Mouse (Mus musculus): ENCODE measurements around the gene Dda1. TPM values are rescaled to one million over a fixed set of nuclear protein-coding genes. Genes with fewer than 3 reads are reported as not detected.

Dda1 gene
- polyA plus RNA-seq, 1 experiment from 2014 or later: 38.3 TPM

DNA sequence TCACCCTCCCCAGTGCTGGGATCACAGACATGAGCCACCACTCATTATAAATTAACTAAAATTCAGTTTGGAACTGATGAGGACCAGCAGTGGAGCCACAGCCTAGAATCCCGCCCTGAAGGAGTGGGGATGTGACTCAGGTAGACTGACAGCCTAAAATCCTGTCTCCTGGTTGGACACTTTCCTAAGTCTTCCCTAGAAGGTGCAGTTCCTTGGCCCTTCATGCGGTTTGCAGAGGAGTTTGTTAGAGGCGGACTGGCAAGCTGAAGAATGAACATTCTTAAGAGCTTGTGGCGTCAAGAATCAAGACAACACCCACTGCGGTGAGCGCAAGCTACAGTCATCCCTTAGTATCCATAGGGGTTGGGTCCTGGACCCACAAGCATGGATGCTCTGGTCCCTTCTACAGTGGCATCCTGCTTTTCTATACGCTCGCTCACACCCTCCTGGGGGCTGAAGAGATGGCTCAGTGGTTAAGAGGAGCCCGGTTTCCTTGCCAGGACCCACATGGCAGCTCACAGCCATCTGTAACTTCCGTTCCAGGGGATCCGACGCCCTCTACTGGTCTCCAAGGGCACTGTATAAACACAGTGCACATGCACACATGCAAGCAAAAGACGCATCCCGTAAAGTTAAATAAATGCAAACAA lies 8.3 kb downstream of the Dda1 start:
- WGBS (ENCODE audit: insufficient replicate concordance): 42% methylated on average over 14 of the region's 14 CpGs
- H3K27me3 ChIP-seq: peaks cover 25% of the 10 kb centered on the region

DNA sequence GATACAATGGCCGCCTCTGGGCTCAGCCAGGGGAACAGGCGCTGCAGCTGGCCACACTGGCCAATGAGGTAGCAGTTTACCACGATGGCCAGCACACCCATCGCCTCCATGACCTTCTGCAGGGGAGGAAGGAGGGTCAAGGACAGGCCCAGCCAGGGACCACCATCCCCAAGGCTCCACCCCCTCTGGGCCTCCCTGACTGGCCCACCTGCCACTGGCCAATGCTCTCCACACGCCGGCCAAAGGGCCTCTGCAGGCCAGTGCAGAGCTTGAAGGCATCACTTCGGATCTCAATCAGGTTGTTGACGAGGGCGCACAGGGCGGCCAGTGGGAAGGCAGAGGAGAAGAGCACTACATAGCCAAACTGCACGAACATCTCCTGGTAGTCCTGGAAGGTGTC lies 9.9 kb downstream of the Dda1 start:
- Histone ChIP-seq H3K27ac (replicated peaks) (no peak overlapping the region), H3K27me3 (peaks cover 25% of the 10 kb centered on the region), H3K4me2 (no peak overlapping the region), H3K4me1 (replicated peaks) (peaks cover 39% of the 10 kb centered on the region), H3K9me3 (replicated peaks) (no peaks in the 10 kb centered on the region), H3K9ac (no peak overlapping the region), H3K4me3 (replicated peaks) (no peak overlapping the region), H3K36me3 (replicated peaks) (peaks cover 15% of the 10 kb centered on the region)
- 75% methylated on average over 11 of the region's 11 CpGs for WGBS (ENCODE audit: insufficient replicate concordance)
- no peak for ATAC-seq (ENCODE audit: insufficient read depth)

More for the DNA sequence above, 8.3 kb downstream of the Dda1 start:
- Histone ChIP-seq H3K9me3 (replicated peaks) (no peaks in the 10 kb centered on the region), H3K36me3 (replicated peaks) (peaks cover 31% of the 10 kb centered on the region), H3K4me2 (peak overlapping the region; percentile 95), H3K27ac (replicated peaks) (no peak overlapping the region), H3K9ac (no peak overlapping the region), H3K4me1 (replicated peaks) (peaks cover 39% of the 10 kb centered on the region), H3K4me3 (replicated peaks) (peak overlapping the region; percentile 67)
- ATAC-seq (ENCODE audit: insufficient read depth): no peak

DNA sequence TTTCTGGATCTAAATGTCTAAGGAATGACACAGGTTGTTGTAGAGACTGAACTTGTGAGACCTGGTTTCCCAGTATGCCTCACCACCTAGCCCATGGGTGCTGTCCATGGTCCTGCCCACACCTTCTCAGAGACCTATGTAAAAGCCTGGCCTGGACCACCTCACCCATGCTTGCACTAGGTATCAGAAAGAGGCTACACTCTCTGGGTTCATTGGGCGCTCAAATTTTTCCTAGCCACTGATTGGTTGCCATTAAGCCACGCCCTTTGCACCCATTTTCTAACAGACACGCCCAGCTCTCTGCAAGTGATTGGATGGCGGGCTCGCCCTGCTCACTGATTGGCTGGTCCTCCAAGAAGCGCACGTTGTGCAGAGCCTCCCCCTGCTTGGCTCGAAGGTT lies 14.9 kb downstream of the Dda1 start:
- Histone ChIP-seq H3K9me3 (replicated peaks) (no peaks in the 10 kb centered on the region), H3K4me1 (replicated peaks) (peaks cover 47% of the 10 kb centered on the region), H3K36me3 (replicated peaks) (no peaks in the 10 kb centered on the region), H3K4me2 (no peak overlapping the region), H3K27me3 (peaks cover 15% of the 10 kb centered on the region), H3K27ac (replicated peaks) (no peak overlapping the region), H3K9ac (no peak overlapping the region), H3K4me3 (replicated peaks) (no peak overlapping the region)
- ATAC-seq (ENCODE audit: insufficient read depth): no peak
- WGBS (ENCODE audit: insufficient replicate concordance): 47% methylated on average over 8 of the region's 8 CpGs

- H3K36me3 ChIP-seq (replicated peaks): no peaks in the 10 kb centered on the region
- no peaks in the 10 kb centered on the region for H3K9me3 ChIP-seq (replicated peaks)
- no peak overlapping the region for H3K9ac ChIP-seq
- no peak overlapping the region for H3K27ac ChIP-seq (replicated peaks)
- H3K4me1 ChIP-seq (replicated peaks): peaks cover 54% of the 10 kb centered on the region
- no peak overlapping the region; the same call in 1 of the 2 replicates for H3K4me2 ChIP-seq
- 85% methylated on average over 19 of the region's 19 CpGs for WGBS (ENCODE audit: insufficient replicate concordance)
- ATAC-seq (ENCODE audit: insufficient read depth): no peak
- peaks cover 15% of the 10 kb centered on the region for H3K27me3 ChIP-seq
- no peak overlapping the region for H3K4me3 ChIP-seq (replicated peaks)
These were observed 15.7 kb downstream of the Dda1 start for GRCm38 (mm10) chr8:71484736-71485135.

- H3K27ac ChIP-seq (replicated peaks): 0 out of 2 replicates have a peak within 1 kb of the TSS, but pooled peaks have one; percentile 24
- no peak for ATAC-seq (ENCODE audit: insufficient read depth)
- H3K4me1 ChIP-seq (replicated peaks): peaks cover 52% of the 10 kb centered on the region
- no peaks in the 10 kb centered on the region for H3K36me3 ChIP-seq (replicated peaks)
- peak within 1 kb of the TSS; percentile 57 for H3K9ac ChIP-seq
- no peaks in the 10 kb centered on the region for H3K9me3 ChIP-seq (replicated peaks)
- H3K27me3 ChIP-seq: peaks cover 15% of the 10 kb centered on the region
- WGBS (ENCODE audit: insufficient replicate concordance): 5% methylated on average over 51 of the region's 58 CpGs
- H3K4me3 ChIP-seq (replicated peaks): peak within 1 kb of the TSS; percentile 62
- H3K4me2 ChIP-seq: peak within 1 kb of the TSS; percentile 86
These were observed 16.4 kb downstream of the Dda1 start, which contains the start of gene Ano8 for GRCm38 (mm10) chr8:71485142-71486135. TSS of gene Ano8 (minus strand) at chr8:71485963.

DNA sequence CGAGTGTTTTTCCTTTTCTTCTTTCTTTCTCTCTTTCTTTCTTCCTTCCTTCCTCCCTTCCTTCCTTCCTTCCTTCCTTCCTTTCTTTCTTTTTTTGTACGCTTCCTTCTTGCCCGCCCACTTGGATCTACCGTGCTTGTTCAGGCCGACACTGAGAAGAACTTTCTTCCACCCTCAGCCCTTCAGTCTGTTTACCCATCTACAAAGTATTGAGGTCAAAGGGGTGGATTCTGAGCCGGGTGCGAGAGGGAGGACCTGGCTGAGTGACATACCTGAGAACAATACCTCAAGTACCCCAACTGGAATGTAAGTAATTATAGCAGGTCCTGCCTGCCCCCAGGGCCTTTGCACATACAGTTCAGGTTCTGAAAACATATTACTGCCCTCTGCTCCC lies 17.1 kb downstream of the Dda1 start:
- Histone ChIP-seq H3K4me1 (replicated peaks) (peaks cover 46% of the 10 kb centered on the region), H3K27ac (replicated peaks) (no peak overlapping the region), H3K36me3 (replicated peaks) (peaks cover 7% of the 10 kb centered on the region; the same call in 1 of the 2 replicates), H3K4me2 (peak overlapping the region; percentile 86), H3K27me3 (peaks cover 11% of the 10 kb centered on the region), H3K4me3 (replicated peaks) (peak overlapping the region; percentile 62), H3K9ac (no peak overlapping the region), H3K9me3 (replicated peaks) (no peaks in the 10 kb centered on the region)
- WGBS (ENCODE audit: insufficient replicate concordance): 28% methylated on average over 7 of the region's 7 CpGs
- ATAC-seq (ENCODE audit: insufficient read depth): no peak

DNA sequence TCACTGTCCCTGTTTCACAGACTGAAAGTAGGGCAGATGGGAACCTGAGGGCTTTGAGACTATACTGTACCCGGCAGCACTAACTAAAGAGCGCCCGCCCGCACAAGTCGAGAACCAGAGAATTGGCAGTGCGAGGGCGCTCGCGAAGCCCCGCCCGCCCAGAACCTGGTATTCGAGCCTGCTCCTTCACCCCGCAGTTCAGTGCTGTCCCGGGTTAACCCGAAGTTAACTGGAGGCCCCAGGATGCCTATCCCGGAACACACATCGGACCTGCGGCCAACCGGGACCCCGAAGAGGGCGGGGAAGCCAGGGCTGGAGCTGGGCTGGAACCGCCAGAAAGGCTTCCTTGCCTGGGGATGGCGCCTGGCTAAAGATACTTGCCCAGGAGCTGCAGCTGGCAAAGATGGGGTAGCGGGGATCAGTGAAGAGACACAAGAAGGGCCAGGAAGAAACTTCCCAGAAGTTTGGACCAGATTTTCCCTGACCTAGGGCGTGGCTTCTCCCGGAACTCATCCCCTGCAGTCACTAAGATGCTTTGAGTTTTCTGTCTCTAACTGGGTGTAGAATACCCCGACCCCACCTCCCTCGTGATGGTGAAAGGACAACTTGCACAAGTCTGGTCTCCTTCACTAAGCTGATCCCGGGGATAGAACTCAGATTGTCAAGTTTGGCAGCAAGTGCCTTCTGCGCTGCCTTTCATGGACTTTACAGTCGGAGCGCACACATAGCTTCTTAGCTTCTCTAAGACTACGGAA lies 18.9 kb downstream of the Dda1 start, which contains the start of gene Gtpbp3:
TSS of gene Gtpbp3 (plus strand) at position 413 of the 755 bp plus-strand sequence.
- Histone ChIP-seq H3K9ac (peak within 1 kb of the TSS; percentile 72), H3K27me3 (peaks cover 5% of the 10 kb centered on the region; the same call in 1 of the 2 replicates), H3K4me3 (replicated peaks) (peak within 1 kb of the TSS; percentile 79), H3K4me2 (peak within 1 kb of the TSS; percentile 99), H3K4me1 (replicated peaks) (peaks cover 46% of the 10 kb centered on the region), H3K9me3 (replicated peaks) (no peaks in the 10 kb centered on the region), H3K27ac (replicated peaks) (peak within 1 kb of the TSS; percentile 82), H3K36me3 (replicated peaks) (peaks cover 19% of the 10 kb centered on the region)
- peak; percentile 23 for ATAC-seq (ENCODE audit: insufficient read depth)
- WGBS (ENCODE audit: insufficient replicate concordance): under 1% methylated on average over 33 of the region's 33 CpGs

DNA sequence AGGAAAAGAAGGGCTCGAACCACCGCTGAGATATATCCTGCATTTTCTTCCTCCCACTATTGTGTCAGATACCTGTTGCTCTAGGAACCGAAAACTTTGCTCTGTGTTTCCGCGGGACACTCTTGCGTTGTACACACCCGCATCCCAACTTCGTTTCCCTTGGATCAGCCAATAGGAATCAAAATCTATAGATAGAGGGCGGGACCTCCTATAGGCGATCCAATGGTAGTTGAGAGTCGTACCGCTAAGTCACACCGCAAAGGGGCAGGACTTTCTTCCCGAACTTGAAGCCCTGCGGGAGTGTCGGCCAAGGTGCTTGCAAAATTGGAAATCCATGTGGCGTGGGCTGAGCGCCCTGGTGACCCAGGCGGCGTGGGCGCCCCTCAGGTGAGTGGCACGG lies 19.5 kb downstream of the Dda1 start:
- H3K9me3 ChIP-seq (replicated peaks): no peaks in the 10 kb centered on the region
- under 1% methylated on average over 22 of the region's 22 CpGs for WGBS (ENCODE audit: insufficient replicate concordance)
- H3K4me3 ChIP-seq (replicated peaks): peak overlapping the region; percentile 79
- H3K27me3 ChIP-seq: peaks cover 5% of the 10 kb centered on the region; the same call in 1 of the 2 replicates
- H3K9ac ChIP-seq: peak overlapping the region; percentile 72
- peaks cover 23% of the 10 kb centered on the region for H3K36me3 ChIP-seq (replicated peaks)
- peak overlapping the region; percentile 82 for H3K27ac ChIP-seq (replicated peaks)
- peaks cover 49% of the 10 kb centered on the region for H3K4me1 ChIP-seq (replicated peaks)
- peak overlapping the region; percentile 99 for H3K4me2 ChIP-seq
- peak; percentile 91 for ATAC-seq (ENCODE audit: insufficient read depth)

DNA sequence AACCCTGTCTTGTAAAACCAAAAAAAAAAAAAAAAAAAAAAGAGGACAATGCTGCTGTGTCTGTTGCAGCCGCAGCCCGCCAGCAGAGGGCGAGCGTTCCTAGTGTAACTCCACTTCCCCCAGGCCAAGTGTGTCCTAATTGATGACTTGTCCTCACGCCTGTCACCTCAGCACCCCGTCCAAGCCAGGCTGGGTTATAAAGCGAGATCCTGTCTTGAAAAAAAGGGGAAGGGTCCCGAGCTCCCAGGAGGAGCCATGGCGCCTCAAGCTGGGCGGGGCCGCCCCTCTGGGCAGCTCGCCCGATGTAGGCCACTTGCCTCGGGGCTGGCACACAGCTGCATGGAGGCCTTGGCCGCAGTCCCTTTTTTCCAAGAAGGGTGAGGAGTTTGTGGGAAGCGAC lies 26.0 kb downstream of the Dda1 start:
- Histone ChIP-seq H3K4me1 (replicated peaks) (peaks cover 32% of the 10 kb centered on the region), H3K4me3 (replicated peaks) (no peak overlapping the region), H3K27me3 (no peaks in the 10 kb centered on the region), H3K4me2 (no peak overlapping the region), H3K9ac (no peak overlapping the region), H3K9me3 (replicated peaks) (no peaks in the 10 kb centered on the region), H3K36me3 (replicated peaks) (peaks cover 29% of the 10 kb centered on the region), H3K27ac (replicated peaks) (no peak overlapping the region)
- no peak for ATAC-seq (ENCODE audit: insufficient read depth)
- 29% methylated on average over 16 of the region's 16 CpGs for WGBS (ENCODE audit: insufficient replicate concordance)

DNA sequence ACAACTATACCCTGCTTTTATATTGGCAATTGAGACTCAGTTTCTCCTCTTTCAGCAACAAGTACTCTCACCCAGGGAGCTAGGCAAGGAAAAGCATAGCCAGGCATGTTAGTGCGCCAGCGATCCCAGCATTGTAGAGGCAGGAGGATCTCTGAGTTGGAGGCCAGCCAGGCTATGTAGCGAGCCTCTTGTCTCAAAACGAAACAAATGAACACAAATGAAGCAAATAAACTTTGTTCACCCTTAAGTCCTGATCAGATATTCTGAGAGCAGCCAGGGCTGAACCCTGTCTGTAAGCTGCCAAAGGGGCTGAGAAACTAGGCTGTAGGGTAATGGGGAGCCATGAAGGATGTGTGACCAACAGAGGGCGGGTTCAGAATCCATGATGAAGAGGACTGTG lies 26.8 kb downstream of the Dda1 start:
- H3K27ac ChIP-seq (replicated peaks): no peak overlapping the region
- no peak for ATAC-seq (ENCODE audit: insufficient read depth)
- no peaks in the 10 kb centered on the region for H3K27me3 ChIP-seq
- peaks cover 26% of the 10 kb centered on the region for H3K36me3 ChIP-seq (replicated peaks)
- H3K9ac ChIP-seq: no peak overlapping the region
- no peak overlapping the region for H3K4me2 ChIP-seq
- H3K4me1 ChIP-seq (replicated peaks): peaks cover 30% of the 10 kb centered on the region
- H3K9me3 ChIP-seq (replicated peaks): no peaks in the 10 kb centered on the region
- no peak overlapping the region for H3K4me3 ChIP-seq (replicated peaks)
- WGBS (ENCODE audit: insufficient replicate concordance): 75% methylated on average over 5 of the region's 5 CpGs

All from liver, embryonic 15.5 days (tissue).